Mouse (Mus musculus) hindbrain, embryonic 10.5 days (tissue): ENCODE data around the gene Plk2. TPM values are rescaled to one million over a fixed set of nuclear protein-coding genes. Genes with fewer than 3 reads are reported as not detected.
"Not testable (repeated sequence)": the region's sequence is repeated elsewhere in the genome, so short reads cannot be mapped to it uniquely, and the experiment has no call there.

Source experiments
- DNase-seq: peaks from one replicate; pipeline ENCODE4 v3.0.0-alpha.2; 2017; ENCODE audit warnings: low spot score
- H3K27ac ChIP-seq: fragments of 300-500 bp; sonication (generic); 2 replicates; pipeline ENCODE4 v1.5.1; 2016; ENCODE audit warnings: mild to moderate bottlenecking, moderate library complexity
- H3K27me3 ChIP-seq: fragments of 300-500 bp; sonication (generic); 2 replicates; pipeline ENCODE4 v1.6.1; 2016; ENCODE audit warnings: mild to moderate bottlenecking; ENCODE audit not compliant: poor library complexity, insufficient read depth, severe bottlenecking
- H3K36me3 ChIP-seq: fragments of 300-500 bp; sonication (generic); 2 replicates; pipeline ENCODE4 v1.6.1; 2016; ENCODE audit warnings: mild to moderate bottlenecking, moderate library complexity
- H3K4me1 ChIP-seq: fragments of 300-500 bp; sonication (generic); replicated peaks from 2 replicates; pipeline ENCODE4 v1.6.1; 2016; ENCODE audit warnings: mild to moderate bottlenecking
- H3K4me3 ChIP-seq: fragments of 300-500 bp; sonication (generic); 2 replicates; pipeline ENCODE4 v1.5.1; 2016; ENCODE audit warnings: mild to moderate bottlenecking, moderate library complexity
- H3K9me3 ChIP-seq: fragments of 300-500 bp; sonication (generic); 2 replicates; pipeline ENCODE4 v1.6.1; 2016; ENCODE audit warnings: mild to moderate bottlenecking, moderate library complexity
- WGBS: fragments of 180-500 bp; shearing (Covaris S2); methylation state at CpG from one replicate; pipeline ENCODE4 v1.1.7; 2016; 5-methylcytosine and 5-hydroxymethylcytosine counted together
- polyA plus RNA-seq: library from polyadenylated mRNA; unstranded; fragments of >200 nt; fragmentation: Nextera tagmentation; extraction: Ambion mirVana; gene quantifications from 2 replicates; pipeline ENCODE4 v1.2.1, GENCODE M21; 2016

The Plk2 gene
- 56.7 and 59.9 TPM in 2 replicates for polyA plus RNA-seq

DNA sequence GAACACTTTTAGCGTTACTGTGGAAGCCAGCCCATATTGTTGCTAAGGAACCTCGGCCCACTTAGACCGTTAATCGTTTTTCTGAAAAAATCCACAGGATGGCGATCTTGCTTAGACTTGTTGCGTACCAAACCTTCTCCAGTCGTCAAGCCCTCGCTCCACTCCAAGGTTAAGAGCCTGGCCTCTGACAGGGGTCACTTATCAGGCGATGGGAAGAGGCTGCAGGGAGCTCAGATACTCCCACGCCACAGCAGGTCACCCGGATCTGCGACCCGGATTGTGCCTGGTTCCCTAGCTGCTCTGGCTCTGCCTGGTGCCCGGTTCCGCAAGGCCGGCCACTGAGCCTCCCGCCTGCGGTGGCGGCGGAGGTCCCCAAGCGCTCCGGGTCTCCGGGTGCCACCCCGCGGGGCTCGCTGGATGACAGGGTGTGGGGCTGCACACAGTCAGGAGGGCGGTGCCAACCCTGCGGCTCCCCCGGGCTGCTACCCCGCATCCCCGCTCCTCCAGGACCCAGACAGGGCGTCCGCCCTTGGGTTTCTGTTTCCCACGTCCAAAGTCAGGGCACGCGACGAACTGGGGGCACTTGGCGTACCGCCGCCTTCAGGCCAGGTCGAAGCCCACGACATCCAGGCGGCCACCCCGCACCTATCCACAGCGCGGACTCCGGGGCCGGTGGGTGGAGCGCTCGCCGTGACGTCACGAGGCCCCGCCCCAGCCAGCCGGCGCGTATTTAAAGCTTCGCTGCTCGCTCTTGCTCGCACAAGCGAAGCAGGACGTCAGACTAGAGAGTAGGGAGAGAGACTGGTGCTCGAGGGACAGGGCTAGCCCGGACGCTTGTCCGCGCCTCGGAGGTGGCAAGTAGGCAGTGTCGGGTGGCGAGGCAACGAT, at the start of gene Plk2:
TSS of gene Plk2 (plus strand) at position 756 of the 888 bp plus-strand sequence.
- peak within 1 kb of the TSS; percentile 88 for H3K27ac ChIP-seq
- WGBS = 1% methylated on average over 71 of the region's 71 CpGs
- H3K36me3 ChIP-seq = peaks cover 21% of the 10 kb centered on the region
- H3K4me1 ChIP-seq = peaks cover 14% of the 10 kb centered on the region; the same call in 1 of the 2 replicates
- H3K9me3 ChIP-seq = peaks cover 5% of the 10 kb centered on the region; the same call in 1 of the 2 replicates
- peaks cover 14% of the 10 kb centered on the region for H3K27me3 ChIP-seq
- peak within 1 kb of the TSS; percentile 78 for H3K4me3 ChIP-seq
- DNase-seq = peak; percentile 93

GRCm38 (mm10) chr13:110346707-110347106, 48.1 kb upstream of the Plk2 start:
- peaks cover 6% of the 10 kb centered on the region for H3K4me1 ChIP-seq
- no peaks in the 10 kb centered on the region for H3K9me3 ChIP-seq
- WGBS = 43% methylated on average over 7 of the region's 7 CpGs
- no peaks in the 10 kb centered on the region for H3K27me3 ChIP-seq
- no peak overlapping the region for H3K27ac ChIP-seq
- no peak overlapping the region for H3K4me3 ChIP-seq
- no peaks in the 10 kb centered on the region for H3K36me3 ChIP-seq
- peak; percentile 18 for DNase-seq

GRCm38 (mm10) chr13:110351051-110351450, 43.8 kb upstream of the Plk2 start:
- no peak overlapping the region for H3K27ac ChIP-seq
- H3K27me3 ChIP-seq = no peaks in the 10 kb centered on the region
- H3K4me3 ChIP-seq = no peak overlapping the region
- DNase-seq = no peak
- H3K4me1 ChIP-seq = peaks cover 6% of the 10 kb centered on the region
- H3K9me3 ChIP-seq = no peaks in the 10 kb centered on the region
- H3K36me3 ChIP-seq = no peaks in the 10 kb centered on the region
- 91% methylated on average over 6 of the region's 6 CpGs for WGBS

DNA sequence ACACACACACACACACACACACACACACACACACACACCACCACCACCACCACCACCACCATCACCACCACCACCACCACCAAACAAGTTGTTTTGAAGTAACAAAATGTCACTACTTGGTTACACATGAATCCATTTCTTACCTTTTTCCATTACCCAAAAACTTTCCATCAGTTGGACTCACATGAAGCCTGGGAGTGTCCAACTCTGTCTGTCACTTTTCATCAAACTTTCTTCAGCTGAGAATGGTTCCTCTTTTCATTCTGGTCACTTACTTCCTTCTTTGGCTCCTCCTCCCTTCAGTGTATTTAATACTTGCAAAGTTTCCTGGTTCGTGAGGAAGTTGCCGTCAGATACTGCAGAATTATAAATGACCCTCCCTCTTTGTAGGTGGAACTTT, 37.9 kb upstream of the Plk2 start, which contains the start of gene Gapt:
TSS of gene Gapt (minus strand) at position 259 of the 400 bp plus-strand sequence.
- H3K27ac ChIP-seq = no peak within 1 kb of the TSS
- H3K36me3 ChIP-seq = no peaks in the 10 kb centered on the region
- no peak for DNase-seq
- no peaks in the 10 kb centered on the region for H3K27me3 ChIP-seq
- no peak within 1 kb of the TSS for H3K4me3 ChIP-seq
- 96% methylated on average over 2 of the region's 2 CpGs for WGBS
- H3K9me3 ChIP-seq = no peaks in the 10 kb centered on the region
- H3K4me1 ChIP-seq = no peaks in the 10 kb centered on the region

DNA sequence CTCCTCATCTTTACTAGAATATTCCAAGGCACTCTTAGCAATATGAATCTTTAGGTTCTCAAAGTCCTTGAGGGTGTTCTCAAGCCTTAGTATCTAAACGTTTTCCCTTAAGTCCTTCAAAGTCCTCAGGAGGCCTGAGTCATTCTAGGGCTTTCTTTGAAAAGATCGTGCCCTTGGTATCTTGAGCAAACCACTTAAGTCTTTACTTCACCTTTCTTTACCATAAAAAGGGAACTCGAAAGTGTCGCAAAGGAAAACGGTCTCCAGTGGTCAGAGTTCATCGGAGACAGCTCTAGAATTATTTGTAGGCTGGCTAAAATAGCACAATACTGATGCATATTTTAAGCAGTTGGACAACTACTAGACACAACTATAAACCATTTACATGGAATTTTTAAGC, 31.1 kb upstream of the Plk2 start:
- 89% methylated on average over 6 of the region's 6 CpGs for WGBS
- H3K27me3 ChIP-seq = no peaks in the 10 kb centered on the region

GRCm38 (mm10) chr13:110366477-110366876, 28.4 kb upstream of the Plk2 start:
- Histone ChIP-seq H3K4me1 (no peaks in the 10 kb centered on the region), H3K27me3 (no peaks in the 10 kb centered on the region)
- no peak for DNase-seq

More for the DNA sequence above, 31.1 kb upstream of the Plk2 start:
- Histone ChIP-seq H3K9me3 (no peaks in the 10 kb centered on the region), H3K4me1 (no peaks in the 10 kb centered on the region), H3K36me3 (no peaks in the 10 kb centered on the region), H3K27ac (no peak overlapping the region), H3K4me3 (no peak overlapping the region)
- no peak for DNase-seq

DNA sequence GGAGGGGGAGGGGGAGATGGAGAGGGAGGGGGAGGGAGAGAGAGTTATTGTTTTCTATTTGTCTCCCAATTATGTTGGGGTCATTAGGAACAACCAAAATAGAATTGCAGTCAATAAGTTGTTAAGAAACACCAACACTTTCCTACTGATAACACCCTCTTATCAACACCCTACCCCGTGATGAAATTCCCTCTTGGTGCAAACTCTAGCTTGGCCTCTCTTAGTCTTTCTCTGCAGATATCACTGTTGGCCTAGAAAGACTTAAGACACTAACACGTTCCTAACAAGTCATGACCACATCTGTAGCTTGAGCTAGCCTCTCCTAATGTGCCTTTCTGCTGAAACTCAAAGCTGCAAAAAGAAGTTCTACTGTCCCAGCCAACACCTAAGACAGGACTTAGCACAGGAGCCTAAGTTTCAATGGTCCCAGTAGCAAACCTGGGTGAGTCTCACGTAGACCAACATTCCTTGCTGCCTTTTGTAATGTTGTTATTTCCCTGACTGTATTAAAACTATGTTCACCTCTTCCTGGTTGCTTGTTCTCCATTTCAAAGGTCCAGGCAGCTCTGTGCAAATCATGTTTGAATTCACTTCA, 26.8 kb upstream of the Plk2 start:
- DNase-seq = no peak
- no peak overlapping the region for H3K27ac ChIP-seq
- no peaks in the 10 kb centered on the region for H3K4me1 ChIP-seq
- 0 out of 2 replicates have a peak, but pooled peaks cover 3% of the 10 kb centered on the region for H3K9me3 ChIP-seq
- WGBS = 91% methylated on average over 3 of the region's 3 CpGs
- H3K4me3 ChIP-seq = no peak overlapping the region
- H3K36me3 ChIP-seq = no peaks in the 10 kb centered on the region
- no peaks in the 10 kb centered on the region for H3K27me3 ChIP-seq

More at GRCm38 (mm10) chr13:110366477-110366876, 28.4 kb upstream of the Plk2 start:
- no peak overlapping the region for H3K4me3 ChIP-seq
- 95% methylated on average over 3 of the region's 3 CpGs for WGBS
- 0 out of 2 replicates have a peak, but pooled peaks cover 2% of the 10 kb centered on the region for H3K9me3 ChIP-seq
- no peaks in the 10 kb centered on the region for H3K36me3 ChIP-seq
- H3K27ac ChIP-seq = no peak overlapping the region

DNA sequence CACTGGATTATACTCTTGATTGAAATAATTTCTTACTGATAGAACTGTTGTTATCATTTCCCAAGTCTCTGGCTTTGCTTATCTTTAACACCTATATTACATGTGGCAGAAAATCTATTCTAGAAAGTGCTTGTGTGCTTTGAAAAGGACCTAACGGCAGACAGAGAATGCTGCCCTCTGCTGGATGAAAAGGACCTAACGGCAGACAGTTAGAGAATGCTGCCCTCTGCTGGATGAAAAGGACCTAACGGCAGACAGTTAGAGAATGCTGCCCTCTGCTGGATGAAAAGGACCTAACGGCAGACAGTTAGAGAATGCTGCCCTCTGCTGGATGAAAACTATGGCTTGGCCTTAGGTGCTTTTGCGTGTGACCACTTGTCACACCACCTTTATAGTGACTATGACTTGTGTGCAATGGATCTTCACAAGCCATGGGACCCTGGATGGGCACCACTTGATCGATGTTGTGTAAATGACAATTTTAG, 26.2 kb upstream of the Plk2 start:
- H3K4me3 ChIP-seq, H3K27me3 ChIP-seq, H3K36me3 ChIP-seq, H3K4me1 ChIP-seq, H3K27ac ChIP-seq, H3K9me3 ChIP-seq, DNase-seq: not testable (repeated sequence)
- 57% methylated on average over 6 of the region's 6 CpGs for WGBS

DNA sequence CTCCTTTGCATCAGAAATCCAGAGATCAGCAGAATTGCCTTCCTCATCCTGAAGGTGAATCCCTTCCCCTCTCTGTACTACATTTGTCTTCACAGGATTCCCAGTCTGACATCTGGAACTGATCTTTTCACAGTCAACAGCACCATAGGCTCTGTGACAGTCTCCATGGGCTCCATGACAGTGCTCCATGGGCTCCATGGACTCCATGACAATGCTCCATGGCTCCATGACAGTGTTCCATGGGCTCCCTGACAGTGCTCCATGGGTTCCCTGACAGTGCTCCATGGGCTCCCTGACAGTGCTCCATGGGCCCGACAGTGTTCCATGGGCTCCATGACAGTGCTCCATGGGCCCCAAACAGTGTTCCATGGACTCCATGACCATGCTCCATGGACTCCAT, 25.2 kb upstream of the Plk2 start:
- no peak overlapping the region for H3K27ac ChIP-seq
- H3K4me1 ChIP-seq = no peaks in the 10 kb centered on the region
- H3K36me3 ChIP-seq = no peaks in the 10 kb centered on the region
- DNase-seq = no peak
- no peak overlapping the region for H3K4me3 ChIP-seq
- H3K9me3 ChIP-seq = 0 out of 2 replicates have a peak, but pooled peaks cover 3% of the 10 kb centered on the region
- H3K27me3 ChIP-seq = no peaks in the 10 kb centered on the region
- 93% methylated on average over 1 of the region's 1 CpGs for WGBS

GRCm38 (mm10) chr13:110382447-110382901, 12.4 kb upstream of the Plk2 start:
- H3K27ac ChIP-seq = no peak overlapping the region
- 21% methylated on average over 5 of the region's 5 CpGs for WGBS

DNA sequence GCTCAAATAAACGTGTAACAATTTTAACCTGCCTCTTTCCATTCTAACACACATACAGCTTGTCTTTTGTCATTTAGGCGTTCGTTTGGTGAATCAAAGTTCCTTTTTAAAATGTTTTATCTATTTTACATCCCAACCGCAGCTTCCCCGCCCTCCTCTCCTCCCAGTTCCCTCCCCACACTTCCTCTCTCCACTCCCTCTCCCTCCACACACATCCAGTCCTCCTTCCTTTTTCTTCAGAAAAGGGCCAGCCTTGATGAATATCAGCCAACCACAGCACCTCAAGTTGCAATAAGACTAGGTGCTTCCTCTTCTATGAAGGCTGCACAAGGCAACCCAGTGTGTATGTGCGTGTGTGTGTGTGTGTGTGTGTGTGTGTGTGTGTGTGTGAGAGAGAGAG, 10.3 kb upstream of the Plk2 start:
- Histone ChIP-seq H3K27ac (no peak overlapping the region), H3K27me3 (no peaks in the 10 kb centered on the region), H3K36me3 (no peaks in the 10 kb centered on the region), H3K4me1 (no peaks in the 10 kb centered on the region), H3K9me3 (peaks cover 6% of the 10 kb centered on the region; the same call in 1 of the 2 replicates), H3K4me3 (no peak overlapping the region)
- DNase-seq = no peak
- 71% methylated on average over 6 of the region's 6 CpGs for WGBS

More at GRCm38 (mm10) chr13:110382447-110382901, 12.4 kb upstream of the Plk2 start:
- H3K36me3 ChIP-seq = no peaks in the 10 kb centered on the region
- no peaks in the 10 kb centered on the region for H3K27me3 ChIP-seq
- DNase-seq = peak; percentile 61
- no peaks in the 10 kb centered on the region for H3K4me1 ChIP-seq
- H3K9me3 ChIP-seq = no peaks in the 10 kb centered on the region
- no peak overlapping the region for H3K4me3 ChIP-seq

- H3K4me3 ChIP-seq = no peak overlapping the region
- peaks cover 11% of the 10 kb centered on the region; the same call in 1 of the 2 replicates for H3K9me3 ChIP-seq
- peaks cover 14% of the 10 kb centered on the region for H3K27me3 ChIP-seq
- no peak overlapping the region for H3K27ac ChIP-seq
- peaks cover 14% of the 10 kb centered on the region; the same call in 1 of the 2 replicates for H3K4me1 ChIP-seq
- no peaks in the 10 kb centered on the region for H3K36me3 ChIP-seq
- WGBS = 29% methylated on average over 8 of the region's 8 CpGs
- DNase-seq = peak; percentile 41
These were observed 2.6 kb upstream of the Plk2 start for GRCm38 (mm10) chr13:110392210-110392609.
